Mouse (Mus musculus) WW6 (cell line): ENCODE results near the gene Ubtf.
"Not testable (repeated sequence)": the region's sequence is repeated elsewhere in the genome, so short reads cannot be mapped to it uniquely, and the experiment has no call there.

Experiments used
- DNase-seq: peaks from one replicate; pipeline ENCODE4 v3.0.0-alpha.2; 2013; ENCODE audit warnings: low read depth, low spot score

Ubtf gene

DNA sequence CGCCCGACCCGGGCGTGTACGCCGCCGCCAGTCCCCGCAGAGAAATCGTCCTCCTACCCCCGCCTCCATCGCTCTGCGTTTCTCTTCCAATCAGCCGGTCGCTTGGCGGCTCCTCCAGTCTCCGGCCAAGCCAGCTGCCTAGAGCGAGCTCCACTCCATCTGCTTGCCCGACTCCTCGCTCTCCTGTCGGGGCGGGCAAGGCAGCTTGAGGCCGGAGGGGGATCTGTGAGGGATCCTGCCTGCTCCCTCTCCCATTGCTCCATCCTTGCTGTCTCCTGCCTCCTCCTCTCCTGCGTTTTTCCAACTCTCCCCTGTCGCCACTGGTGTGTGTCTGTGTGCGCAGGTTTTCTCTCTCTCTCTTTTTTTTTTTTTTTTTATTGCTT lies at the start of gene Ubtf:
TSS of gene Ubtf (minus strand) at position 333 of the 383 bp plus-strand sequence.
- no peak for DNase-seq

GRCm38 (mm10) chr11:102369263-102369662 lies 49.7 kb upstream of the Ubtf start:
- no peak for DNase-seq

- DNase-seq = no peak
Observed at GRCm38 (mm10) chr11:102368347-102368746, 48.8 kb upstream of the Ubtf start.

GRCm38 (mm10) chr11:102367504-102368280 lies 48.1 kb upstream of the Ubtf start:
- no peak for DNase-seq

- not testable (repeated sequence) for DNase-seq
Observed at GRCm38 (mm10) chr11:102366103-102366502, 46.6 kb upstream of the Ubtf start, which contains the start of gene Slc4a1. Slc4a1 (minus strand) TSS chr11:102366203.

GRCm38 (mm10) chr11:102365699-102366098 lies 46.2 kb upstream of the Ubtf start:
- no peak for DNase-seq

DNA sequence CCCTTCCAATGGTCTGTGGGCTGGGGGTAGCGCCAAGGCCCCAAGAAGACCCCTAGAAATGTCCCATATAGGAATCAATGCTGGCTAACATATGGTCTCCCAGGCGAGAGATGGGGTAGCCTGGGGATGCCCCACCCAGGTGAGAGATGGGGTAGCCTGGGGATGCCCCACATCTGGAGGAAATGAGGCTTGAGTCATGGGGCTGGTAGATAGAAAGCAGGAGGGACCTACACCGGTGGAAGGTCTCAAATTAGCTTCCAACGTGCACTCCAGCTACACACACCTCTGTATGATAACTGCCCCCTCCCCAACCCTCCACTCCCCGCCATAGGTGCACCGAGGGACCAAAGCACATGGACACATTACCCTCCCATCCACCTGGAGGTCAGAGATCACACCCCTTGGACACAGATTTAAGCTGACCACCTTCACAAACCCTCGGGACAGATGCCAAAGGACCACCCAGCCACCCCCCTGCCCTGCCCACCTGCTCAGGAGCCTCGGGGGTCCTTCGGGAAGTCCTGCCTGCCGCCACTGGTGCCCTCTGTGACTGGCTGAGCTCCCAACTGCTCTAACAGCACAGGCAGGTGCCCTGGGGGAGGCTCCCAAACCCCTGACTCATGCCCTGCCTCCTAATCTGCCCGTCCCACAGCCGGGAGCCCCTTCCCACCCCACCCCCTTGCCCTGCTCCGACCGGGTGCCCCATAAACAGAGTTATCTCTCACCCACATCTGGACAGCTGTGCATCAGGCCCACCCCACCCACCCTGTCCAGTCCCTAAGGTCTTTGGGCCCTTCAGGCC lies 45.2 kb upstream of the Ubtf start:
- DNase-seq = no peak

- DNase-seq = no peak
Observed at GRCm38 (mm10) chr11:102363623-102364022, 44.1 kb upstream of the Ubtf start.

DNA sequence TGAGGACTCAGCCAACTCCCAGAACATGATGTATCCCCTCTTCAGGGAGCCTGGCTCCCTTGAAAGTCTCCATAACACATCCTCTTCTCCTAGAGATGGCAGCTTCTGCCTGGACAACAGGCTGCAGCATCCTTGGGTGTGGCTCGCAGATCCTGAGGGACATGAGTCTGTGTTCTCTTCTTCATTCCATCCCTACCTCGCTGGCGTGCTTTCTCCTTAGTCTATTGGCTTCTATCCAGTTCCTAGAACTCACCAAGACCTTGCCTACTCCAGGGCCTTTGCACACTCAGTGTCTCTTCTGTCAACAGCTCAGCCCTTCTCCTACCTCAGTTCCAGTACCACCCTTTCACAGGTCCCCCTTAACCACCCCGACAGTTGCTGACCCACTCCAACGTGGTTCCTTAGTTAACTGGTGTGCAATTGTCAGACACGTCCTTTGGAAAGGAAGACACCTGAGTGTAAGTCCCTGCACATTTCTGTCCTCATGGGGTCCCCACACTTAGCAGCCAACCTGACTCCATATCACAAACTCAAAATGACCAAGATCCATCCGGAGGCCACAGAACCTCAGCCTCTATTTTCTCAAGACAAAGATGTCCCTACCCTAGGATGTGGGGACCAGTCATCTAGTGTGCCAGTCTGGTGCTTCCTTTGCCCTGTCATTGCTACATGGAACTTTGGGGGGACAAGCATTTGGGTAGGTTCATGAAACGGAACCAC lies 42.4 kb upstream of the Ubtf start:
- no peak for DNase-seq

DNA sequence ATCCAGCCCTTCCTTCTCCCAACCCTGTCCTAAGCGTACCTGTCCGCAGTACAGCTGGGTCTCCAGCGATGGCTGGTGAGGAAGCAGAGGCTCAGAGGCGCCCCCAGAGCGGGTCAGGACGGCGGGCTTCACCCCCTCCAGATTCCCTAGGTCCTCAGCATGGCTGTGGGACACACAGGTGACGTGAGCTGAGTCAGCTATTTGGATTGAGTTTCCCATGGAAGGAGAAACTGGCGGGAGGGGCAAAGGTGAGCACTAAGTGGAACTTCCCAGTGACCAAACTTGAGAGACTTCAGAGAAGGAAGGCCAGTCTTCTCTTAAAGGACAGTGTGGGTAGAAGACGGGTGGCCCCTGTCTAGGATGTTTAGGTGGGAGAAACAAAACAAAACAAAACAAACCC lies 38.8 kb upstream of the Ubtf start:
- DNase-seq = no peak

- no peak for DNase-seq
Observed at GRCm38 (mm10) chr11:102356636-102357350, 37.3 kb upstream of the Ubtf start.

DNA sequence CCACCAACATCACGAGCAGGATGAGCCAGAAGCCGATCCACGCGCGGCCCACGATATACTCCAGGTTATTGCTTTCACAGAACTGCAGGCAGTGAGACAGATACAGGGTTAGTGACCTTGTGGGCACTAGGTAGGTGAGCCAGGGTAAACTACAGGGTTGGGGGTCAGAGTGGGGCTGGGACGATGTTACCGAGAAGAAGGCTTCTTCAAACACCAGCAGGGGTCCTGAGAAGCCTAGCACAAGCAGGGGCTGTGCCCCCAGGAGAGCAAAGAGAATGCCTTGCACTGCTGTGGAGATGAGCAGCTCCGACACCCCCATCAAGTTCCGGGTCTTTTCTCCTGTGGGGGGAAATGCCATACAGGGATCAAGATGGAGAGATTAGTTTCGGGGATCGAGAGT lies 36.6 kb upstream of the Ubtf start:
- DNase-seq = no peak

GRCm38 (mm10) chr11:102355501-102355900 lies 36.0 kb upstream of the Ubtf start:
- no peak for DNase-seq

DNA sequence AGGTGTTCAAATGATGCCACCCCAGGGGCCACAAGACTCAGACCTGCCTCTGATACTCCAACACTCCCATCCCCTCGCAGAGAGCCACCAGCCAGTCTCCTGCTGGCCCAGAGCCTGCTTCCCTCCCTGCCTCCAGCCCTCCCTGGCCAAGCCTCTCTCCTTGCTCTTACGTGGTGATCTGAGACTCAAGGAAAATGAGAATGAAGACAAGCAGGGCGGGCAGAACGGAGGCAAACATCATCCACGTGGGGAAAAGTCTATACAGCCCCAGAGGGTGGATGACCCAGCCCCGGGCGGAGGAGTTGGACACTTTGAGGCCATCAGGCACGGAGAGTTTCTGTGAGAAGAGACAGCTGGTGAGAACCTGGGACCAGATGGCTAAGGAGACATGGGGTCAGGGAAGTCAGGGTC lies 33.5 kb upstream of the Ubtf start:
- DNase-seq = no peak

DNA sequence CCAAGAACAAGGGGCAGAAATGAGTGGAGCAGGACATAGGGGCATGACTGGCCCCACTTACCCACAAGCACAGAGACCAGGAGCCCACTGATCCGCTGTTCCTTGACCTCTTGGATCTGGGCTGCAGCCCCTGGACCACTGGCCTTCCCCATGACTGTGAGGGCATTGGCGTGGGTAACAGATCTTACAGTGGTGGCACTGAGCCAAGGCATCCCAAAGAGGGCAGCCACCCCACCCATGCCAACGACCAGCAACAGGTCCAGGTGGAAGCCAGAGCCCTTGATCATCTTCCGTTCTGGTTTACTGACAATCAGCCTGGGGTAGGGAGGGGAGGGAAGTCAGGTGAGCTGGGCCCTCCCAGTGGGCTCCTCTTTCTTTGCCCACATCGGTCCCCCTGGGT lies 32.8 kb upstream of the Ubtf start:
- DNase-seq = no peak

- DNase-seq = no peak
Observed at GRCm38 (mm10) chr11:102350981-102351523, 31.5 kb upstream of the Ubtf start.

GRCm38 (mm10) chr11:102350416-102350815 lies 30.9 kb upstream of the Ubtf start:
- no peak for DNase-seq

GRCm38 (mm10) chr11:102349189-102349954 lies 29.8 kb upstream of the Ubtf start:
- no peak for DNase-seq

- DNase-seq = no peak
Observed at GRCm38 (mm10) chr11:102348771-102349170, 29.2 kb upstream of the Ubtf start.

GRCm38 (mm10) chr11:102348101-102348585 lies 28.6 kb upstream of the Ubtf start:
- DNase-seq = no peak
